Mouse (Mus musculus): ENCODE results near the gene Cdc73.
"Not testable (repeated sequence)": the region's sequence is repeated elsewhere in the genome, so short reads cannot be mapped to it uniquely, and the experiment has no call there.

Cdc73 gene

DNA sequence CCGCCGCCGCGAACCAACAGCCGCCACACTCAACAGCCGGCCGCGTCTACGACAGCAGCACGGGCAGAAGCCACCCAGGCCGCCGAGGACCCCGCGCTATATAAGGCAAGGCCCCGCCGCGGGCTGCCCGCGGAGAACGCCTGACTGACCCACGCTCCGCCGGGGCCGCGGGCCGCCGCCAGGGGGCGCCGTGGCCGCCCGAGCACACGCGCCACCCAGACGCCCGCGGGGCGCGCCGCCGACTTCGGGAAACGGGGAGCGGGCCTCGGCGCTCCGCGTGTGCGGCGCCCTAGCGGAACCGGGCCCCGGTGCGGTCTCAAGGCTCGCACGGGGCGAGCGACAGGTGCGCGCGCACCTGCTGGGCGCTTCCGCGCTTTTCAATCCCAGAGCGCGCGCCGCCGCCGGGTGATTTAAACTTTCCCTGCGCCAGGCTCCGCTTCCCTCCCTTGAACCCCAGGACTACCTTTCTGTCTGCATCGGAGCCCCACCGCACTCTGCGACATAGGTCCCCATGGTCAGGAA is at the start of gene Cdc73:
Gene Cdc73 (minus strand): TSS at position 153 of the 522 bp plus-strand sequence.
- peak; percentile 78 to 89 for DNase-seq (ENCODE audit: low read depth in 1 of 2, low spot score in 2 of 2)

DNA sequence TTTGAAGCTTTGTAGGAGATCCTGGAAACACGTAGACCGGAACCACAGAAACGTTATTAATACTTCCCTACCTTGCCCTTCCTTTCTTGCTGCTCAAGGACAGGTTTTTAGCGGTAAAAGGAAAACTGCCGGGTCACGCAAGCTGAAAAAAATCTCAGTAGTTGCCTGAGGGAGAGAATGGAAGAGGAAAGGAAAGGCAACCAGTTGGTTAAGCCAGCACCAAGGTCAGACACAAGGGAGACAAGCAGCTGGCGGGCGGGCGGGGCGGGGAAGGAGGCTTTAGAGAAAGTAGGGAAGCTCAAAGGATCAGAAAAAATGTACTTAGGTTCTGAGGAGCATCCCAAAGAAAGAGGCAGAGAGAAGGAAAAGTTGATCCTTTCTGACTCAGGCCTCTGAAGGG is 43.2 kb upstream of the Cdc73 start:
- no peak for DNase-seq (ENCODE audit: low read depth in 1 of 2, low spot score in 2 of 2)

DNA sequence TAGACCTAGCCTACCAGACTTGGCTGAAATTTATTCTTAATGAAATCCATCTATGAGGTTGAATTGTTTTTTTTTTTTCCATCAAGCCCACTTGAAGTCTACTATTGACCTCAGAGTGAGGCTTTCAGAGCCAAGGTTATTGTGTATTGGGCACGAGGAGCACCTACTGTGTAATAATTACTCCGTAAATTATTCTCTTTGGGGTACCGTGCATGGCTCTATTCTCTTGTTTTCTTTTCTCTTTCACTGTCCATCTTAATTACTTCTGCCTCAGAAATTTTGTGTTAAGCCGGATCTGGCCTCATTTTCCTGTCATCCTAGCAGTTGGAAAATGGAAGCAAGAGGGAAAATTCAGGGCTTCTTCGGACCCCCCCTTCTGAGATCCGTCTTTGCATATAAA is 39.5 kb upstream of the Cdc73 start:
- no peak for DNase-seq (ENCODE audit: low read depth in 1 of 2, low spot score in 2 of 2)

DNA sequence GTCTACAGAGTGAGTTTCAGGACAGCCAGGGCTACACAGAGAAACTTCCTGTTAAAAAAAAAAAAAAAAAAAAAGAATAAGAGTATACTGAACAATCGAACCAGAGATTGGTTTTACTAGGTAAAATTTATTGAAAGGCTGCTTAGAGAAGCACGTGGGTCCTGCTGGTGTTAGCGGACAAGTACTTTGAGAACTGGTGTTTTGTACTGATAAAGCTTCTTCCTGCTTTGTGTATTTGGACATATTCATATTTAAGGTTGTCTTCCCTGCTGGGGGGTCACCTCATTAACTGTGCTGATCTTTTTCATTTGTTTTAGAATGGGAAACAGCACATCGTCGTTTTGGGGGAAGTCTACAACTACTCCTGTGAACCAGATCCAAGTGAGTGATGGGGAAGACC is 38.6 kb upstream of the Cdc73 start:
- DNase-seq (ENCODE audit: low read depth in 1 of 2, low spot score in 2 of 2), result no peak

DNA sequence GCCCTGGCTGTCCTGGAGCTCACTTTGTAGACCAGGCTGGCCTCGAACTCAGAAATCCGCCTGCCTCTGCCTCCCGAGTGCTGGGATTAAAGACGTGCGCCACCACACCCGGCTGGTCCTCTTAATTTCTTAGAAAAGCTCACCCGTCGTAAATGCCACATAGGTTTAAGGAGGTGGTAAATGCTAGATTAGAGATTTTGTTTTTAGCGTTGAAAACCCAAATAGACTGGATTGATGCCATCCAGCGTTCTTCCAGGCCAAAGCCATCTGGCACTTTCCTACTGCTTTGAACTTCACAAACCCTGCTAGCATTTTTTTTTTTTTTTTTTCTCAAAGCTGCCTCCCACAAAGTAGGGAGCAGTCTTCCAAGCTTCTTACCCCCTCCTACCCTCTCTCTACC is 37.9 kb upstream of the Cdc73 start:
- DNase-seq (ENCODE audit: low read depth in 1 of 2, low spot score in 2 of 2), result no peak

DNA sequence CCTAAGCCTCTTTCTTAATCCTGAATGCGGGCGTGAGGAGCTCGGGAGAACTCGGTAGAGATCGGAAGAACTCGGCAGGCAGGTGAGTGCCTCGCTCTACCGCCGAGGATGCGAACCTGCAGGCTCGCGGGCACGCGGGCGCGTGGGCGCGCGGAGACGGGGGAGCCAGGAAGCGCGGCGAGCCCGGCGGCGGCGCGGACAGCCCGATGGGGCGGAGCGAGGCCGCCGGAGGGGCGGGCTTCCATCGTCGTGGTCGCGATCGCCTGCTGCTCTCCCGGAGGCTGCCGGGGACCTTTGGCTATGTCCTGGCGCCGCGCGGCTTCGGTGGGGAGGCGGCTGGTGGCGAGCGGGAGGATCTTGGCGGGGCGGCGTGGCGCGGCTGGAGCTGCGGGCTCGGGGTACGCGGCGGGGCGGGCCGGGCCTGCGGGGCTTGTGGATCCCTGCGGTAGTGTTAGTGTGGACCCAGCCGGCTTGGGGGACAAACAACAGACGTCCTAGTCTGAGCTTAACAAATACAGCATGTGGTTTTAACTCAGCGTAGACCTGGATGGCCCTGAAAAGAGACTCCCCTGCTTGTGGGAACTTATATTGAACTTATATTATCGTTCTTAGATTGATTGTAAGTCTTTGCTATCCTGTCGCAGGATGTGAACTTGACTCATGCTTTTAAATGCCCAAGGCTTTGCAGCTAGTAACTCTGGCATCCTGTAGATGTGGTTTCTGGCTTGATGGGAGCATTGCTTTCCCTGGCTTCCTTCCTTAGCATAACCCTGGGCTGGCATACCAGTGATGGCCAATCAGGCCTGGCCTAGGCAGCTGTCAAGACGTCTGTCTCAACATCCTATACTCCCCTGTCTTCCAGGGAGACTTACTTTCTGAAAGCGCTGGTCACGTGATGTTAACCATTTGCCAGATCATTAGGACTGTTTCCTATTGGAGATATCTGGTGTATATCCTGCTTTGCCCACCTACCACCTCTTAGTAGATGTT is 37.0 kb upstream of the Cdc73 start:
- peak; percentile 30 to 58 for DNase-seq (ENCODE audit: low read depth in 1 of 2, low spot score in 2 of 2)

DNA sequence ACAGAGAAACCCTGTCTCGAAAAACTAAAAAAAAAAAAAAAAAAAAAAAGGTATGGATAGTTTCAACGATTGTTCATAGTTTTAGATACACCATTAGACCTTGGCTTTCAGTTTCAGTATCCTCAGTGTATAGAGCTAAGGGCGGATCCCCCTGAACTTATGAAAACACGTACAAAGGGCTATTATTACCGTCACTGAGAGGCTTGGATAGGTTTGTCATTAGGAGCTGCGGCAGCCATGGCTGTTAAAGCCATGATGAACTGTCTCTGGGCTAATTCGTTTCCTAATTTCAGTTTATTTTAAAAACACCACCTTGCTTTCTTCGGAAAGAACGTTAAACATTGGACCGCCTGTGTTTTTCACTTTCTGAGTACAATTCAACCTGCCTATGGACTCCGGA is 36.1 kb upstream of the Cdc73 start:
- DNase-seq (ENCODE audit: low read depth in 1 of 2, low spot score in 2 of 2), result no peak

DNA sequence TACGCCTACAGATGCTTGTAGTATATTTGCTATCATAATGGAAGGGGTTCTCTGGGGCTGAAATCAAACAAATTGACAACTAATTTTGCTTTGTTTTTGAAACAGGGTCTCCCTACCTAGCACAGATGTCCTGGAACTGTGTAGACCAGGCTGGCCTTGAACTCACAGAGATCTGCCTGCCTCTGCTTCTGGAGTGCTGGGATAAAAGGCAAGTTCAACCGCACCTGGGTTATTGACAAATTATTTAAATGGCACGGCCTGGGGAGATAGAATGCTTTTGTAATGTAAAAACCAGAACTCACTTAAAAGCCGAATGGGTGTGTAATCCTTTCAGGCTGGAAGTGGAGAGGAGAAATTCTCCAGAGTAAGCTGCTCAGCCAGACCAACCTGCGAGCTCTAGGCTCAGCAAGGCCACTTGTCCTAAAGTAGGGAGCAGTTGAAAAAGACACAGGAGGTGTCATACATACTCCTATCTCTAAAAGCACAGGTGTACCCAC is 31.3 kb upstream of the Cdc73 start:
- DNase-seq (ENCODE audit: low read depth in 1 of 2, low spot score in 2 of 2), result no peak

DNA sequence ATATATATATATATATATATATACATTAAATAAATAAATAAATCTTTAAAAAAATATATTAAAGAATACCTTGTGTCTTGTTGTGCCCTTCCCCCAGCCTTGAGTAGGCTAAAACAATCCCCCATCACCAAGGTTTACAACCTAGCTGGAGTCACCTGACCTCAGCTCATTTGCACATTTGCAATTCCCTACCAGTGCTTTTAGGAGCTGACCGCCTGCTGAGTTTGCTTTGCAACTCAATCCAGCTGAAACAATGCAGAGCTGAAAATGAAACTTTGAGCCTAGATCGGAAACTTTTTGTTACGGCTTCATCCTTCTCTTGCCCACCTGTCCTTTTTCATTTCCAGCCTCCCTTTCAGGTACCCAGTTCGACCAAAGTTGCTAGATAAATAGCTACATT is 29.0 kb upstream of the Cdc73 start:
- no peak for DNase-seq (ENCODE audit: low read depth in 1 of 2, low spot score in 2 of 2)

DNA sequence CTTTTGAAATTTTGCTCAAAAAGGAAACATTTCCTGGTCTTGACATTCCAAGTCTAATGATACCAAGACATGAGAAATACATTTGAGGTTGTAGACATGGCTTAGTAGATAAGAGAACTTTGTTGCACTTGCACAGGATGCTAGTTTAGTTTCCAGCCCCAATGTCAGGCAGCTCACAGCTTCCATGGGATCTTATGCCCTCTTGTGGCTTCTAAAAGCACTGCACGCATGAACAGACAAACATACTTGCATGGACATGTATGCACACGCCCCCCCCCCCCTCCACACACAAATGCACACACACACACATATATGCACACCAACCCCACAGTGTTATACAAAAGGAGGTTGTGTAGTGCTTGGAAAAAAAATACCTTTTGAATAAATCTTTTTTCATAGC is 28.2 kb upstream of the Cdc73 start:
- no peak for DNase-seq (ENCODE audit: low read depth in 1 of 2, low spot score in 2 of 2)

DNA sequence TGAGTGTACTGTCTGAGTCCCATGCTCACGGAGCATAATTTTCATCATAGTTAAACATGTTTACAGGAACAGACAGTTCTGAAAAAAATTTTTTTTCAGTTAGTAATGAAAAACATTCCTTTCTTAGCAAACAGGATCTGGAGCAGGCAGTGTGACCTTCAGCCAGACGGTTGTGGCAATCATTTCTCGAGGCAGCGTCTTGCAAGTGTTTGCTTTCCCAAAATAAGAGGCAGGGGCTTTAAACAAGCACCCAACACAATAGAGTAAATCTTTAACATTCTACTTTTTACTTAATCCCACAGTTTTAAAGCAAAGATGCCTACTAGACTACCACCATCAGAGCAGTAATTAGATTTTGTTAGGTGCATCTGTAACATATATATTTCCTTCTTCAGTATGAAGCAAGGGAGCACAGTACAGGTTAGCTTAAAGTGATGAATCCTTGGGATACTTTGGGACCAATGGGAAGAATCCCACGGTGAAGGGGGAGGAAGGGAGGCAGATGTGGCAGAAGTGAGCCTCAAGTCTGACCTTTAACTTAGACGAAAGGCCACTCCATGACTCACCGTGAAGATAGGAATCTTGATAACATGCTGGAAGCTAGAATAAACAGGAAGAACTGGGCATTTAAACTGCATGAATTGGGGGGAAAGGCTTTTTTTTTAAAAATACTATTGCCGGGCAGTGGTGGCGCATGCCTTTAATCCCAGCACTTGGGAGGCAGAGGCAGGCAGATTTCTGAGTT is 25.2 kb upstream of the Cdc73 start:
- DNase-seq (ENCODE audit: low read depth in 1 of 2, low spot score in 2 of 2), result no peak

DNA sequence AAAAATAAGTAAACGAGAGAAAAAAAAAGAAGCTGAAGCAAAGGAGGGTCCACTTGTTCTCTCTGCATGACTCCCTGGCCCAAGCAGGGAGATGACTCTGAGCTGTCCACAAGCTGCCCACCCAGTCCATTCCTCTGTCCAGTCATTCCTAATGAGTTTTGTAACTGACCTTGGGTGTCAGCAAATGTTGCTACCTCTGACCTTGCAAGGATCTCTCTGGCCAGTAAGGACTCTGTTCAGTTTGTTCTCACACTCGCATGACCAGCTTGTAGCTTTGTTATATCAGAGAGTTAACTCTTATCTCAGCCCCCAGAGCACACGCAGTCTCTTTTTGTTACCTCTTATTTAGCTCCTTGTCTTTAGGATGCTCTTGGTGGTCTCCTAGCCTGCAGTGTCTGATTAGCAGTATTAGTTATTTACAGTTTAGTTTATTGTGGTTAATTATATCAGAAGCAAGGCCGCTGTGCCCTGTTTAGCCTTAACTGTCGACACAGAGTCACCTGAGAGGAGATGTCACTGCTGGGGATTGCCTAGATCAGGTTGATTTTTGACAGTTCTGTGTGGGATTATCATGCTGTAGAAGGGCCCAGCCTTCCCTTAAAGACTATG is 21.9 kb upstream of the Cdc73 start:
- no peak for DNase-seq (ENCODE audit: low read depth in 1 of 2, low spot score in 2 of 2)

DNA sequence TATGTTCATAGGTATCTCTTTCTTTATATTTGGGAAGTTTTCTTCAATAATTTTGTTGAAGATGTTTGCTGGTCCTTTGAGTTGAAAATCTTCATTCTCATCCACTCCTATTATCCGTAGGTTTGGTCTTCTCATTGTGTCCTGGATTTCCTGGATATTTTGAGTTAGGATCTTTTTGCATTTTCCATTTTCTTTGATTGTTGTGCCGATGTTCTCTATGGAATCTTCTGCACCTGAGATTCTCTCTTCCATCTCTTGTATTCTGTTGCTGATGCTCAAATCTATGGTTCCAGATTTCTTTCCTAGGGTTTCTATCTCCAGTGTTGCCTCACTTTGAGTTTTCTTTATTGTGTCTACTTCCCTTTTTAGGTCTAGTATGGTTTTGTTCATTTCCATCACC is 13.3 kb upstream of the Cdc73 start, which contains the start of gene Glrx2:
Gene Glrx2 (plus strand): TSS at position 301 of the 400 bp plus-strand sequence.
- not testable (repeated sequence) for DNase-seq (ENCODE audit: low read depth in 1 of 2, low spot score in 2 of 2)

DNA sequence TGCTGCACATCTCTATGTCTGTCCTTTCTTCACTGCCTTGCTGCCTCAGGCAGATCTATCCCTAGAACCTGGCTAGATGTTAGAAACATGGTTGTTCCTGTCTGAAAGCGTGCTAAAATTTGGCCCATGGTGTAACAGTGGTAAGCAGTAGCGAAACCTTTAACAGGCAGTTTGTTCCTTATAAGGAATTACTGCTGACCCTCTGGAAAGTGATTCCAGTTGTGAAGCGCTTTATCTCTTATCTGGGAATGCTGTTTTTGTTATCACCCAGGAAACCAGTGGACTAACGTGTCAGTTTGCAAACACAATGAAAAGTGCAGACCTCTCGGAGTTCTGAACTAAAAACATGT is 7.9 kb upstream of the Cdc73 start:
- no peak for DNase-seq (ENCODE audit: low read depth in 1 of 2, low spot score in 2 of 2)

DNA sequence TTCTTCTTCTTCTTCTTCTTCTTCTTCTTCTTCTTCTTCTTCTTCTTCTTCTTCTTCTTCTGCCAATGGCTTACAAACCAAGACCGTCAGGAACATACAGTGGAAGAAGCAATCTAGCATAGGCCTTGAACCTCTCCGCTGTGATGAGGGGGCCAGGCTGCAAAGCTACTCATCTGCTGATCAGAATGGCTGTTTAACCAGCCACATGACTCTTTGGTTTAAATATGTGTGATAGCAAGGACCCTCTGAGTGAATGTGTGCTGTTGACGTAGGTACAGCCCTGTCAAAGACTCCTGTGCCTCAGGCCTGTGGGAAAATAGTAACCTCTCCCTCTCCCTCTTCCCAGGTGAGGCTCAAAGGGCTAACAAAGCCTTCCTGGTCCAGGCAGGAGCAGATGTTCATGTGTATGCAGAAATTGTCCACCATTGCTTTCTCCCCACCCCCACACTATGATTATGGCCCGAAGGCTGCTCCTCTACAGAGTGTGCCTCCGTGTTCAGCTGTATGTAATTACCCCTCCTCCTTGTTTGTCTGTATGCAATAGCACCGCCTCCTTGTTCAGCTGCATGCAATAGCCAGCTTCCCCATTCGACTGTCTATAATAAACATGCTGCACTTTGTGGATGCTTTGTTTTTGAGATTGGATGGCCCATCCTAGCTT is 7.4 kb upstream of the Cdc73 start:
- DNase-seq (ENCODE audit: low read depth in 1 of 2, low spot score in 2 of 2), result no peak

DNA sequence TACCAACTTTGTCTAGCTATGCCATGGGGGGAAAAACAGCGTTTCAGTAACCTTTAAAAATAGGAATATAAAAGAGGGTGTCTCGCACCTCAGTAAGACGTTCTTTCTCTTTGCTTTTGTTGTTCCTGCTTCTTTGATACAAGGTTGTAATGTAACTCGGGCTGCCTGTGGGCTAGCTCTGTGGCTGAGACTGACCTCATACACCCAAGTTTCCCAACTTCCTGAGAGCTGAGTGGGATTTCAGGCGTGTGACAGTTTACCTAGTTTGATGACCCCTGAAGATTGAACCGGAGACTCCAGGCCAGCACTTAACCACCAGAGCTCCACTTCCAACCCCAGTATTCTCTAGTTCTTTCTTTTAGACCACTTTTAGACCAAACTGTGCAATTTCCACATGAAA is 5.7 kb upstream of the Cdc73 start:
- no peak for DNase-seq (ENCODE audit: low read depth in 1 of 2, low spot score in 2 of 2)

DNA sequence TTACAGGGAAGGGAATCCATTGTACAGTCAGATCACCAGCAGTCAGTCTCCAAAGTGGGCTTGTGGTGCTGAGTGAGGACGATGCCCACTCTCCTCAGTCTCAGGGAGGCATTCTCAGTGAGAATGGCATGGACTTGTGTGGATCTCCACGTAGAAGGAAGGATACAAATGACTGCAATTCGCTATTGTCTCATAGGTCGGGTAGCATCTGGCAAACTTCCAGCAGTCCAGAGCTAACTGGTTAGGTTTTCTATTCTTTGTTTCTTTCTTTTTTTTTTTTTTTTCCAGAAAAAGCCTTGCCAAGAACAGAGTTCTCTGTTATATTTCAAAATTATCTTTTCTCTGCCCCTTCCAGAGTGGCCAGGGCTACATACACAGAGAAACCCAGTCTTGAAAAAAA is 4.3 kb upstream of the Cdc73 start:
- DNase-seq (ENCODE audit: low read depth in 1 of 2, low spot score in 2 of 2), result no peak

DNA sequence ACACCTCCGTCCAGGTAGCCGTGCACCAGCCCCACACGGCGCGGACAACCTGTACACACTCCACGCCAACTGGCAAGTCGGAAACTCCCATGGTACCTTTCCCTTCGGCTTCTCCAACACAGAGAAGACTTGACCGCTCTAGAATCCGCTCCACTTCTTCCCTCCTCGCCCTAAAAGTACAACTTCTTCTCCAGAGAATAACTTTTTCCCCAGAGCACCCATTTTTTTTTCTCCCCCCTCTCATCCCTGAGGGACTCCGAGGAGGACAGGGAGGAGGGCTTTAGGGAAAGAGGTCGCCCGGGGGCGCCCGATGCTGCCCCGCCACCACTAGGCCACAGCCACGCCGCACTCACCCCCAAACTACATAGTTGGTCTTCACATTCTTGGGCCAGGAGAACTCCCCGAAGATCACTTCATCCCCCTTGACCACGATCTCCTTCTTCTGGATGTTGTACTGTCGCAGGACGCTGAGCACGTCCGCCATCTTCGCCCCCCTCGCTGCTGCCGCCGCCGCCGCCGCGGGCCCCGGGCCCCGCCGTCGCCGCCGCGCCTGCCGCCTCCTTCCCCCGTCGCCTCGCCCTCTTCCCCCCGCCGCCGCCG is 452 bp downstream of the Cdc73 start:
- peak in 1 of 2 experiments; percentile 6 for DNase-seq (ENCODE audit: low read depth in 1 of 2, low spot score in 2 of 2)

DNA sequence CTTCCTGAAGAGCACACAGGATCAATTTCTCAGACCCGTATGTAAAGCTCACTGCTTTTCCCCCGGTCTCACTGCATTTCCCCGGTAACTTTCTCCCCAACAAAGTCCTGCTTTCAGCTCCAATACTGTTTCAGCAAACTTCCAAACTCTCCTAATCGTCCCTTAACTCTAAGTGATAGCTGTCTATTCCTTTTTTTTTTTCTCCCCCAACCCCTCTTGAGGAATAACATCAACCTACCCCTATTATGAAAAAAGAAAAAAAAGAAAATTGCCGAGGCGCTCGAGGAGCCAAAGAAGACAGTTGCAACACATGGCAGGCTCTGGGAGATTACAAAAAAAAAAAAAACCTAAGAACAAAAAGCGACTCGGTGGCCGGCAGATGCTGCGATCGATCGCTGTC is 957 bp downstream of the Cdc73 start:
- no peak for DNase-seq (ENCODE audit: low read depth in 1 of 2, low spot score in 2 of 2)

DNA sequence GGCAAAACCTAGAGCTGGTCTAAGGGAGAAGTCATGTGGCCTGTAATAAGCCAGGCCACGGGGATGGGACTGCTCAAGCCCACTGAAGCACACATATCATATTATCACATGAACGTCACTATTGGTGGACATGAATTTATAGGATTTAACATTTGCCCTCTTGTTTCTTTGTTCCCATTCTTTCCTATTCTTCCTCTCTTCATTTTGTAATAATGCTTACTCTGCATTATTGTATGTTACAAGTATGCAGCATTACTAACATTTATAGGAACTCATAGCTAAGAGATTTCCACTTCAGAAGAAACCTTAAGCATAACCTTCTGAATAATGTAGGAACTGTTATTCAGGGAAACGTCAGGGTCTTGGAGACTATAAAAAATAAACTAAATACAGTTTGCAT is 17.8 kb downstream of the Cdc73 start:
- no peak for DNase-seq (ENCODE audit: low read depth in 1 of 2, low spot score in 2 of 2)

DNA sequence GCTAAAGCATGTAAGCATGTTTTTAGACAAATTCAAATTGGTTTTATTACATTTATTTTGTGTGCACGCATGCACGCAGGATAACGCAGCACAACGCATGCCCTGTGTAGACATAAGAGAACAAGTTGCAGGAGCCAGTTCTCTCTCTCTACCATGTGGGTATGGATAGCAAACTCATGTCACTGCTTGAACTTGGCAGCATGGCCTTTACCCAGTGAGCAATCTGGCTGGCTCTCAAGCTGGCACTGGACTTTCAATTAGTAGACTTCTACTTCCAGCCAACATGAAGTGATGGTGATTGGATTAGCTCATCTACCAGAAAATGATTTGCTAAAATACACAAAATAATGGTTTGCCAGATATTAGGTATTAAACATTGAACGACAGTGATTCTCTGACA is 21.6 kb downstream of the Cdc73 start:
- no peak for DNase-seq (ENCODE audit: low read depth in 1 of 2, low spot score in 2 of 2)
